Mouse (Mus musculus): Measurements from ENCODE around the gene Epb41l4b. TPM values are rescaled to one million over a fixed set of nuclear protein-coding genes. Genes with fewer than 3 reads are reported as not detected.

The Epb41l4b gene
- 2.0 TPM in 2 replicates for polyA plus RNA-seq (2014; fragmentation: Nextera tagmentation; extraction: Ambion mirVana)

- WGBS: 0% methylated on average over 54 of the region's 142 CpGs
Observed at GRCm38 (mm10) chr4:57143026-57143937, at the start of gene Epb41l4b. Gene Epb41l4b (minus strand): TSS chr4:57143437.

GRCm38 (mm10) chr4:57191543-57192283 lies 48.5 kb upstream of the Epb41l4b start:
- Histone ChIP-seq H3K36me3 (replicated peaks; ENCODE audit: control insufficient read depth, insufficient read depth, low read depth, low read length) (no peaks in the 10 kb centered on the region), H3K4me2 (ENCODE audit: low read depth, low read length) (no peak overlapping the region), H3K4me1 (ENCODE audit: control insufficient read depth, insufficient read depth, low read length) (no peaks in the 10 kb centered on the region), H3K27ac (replicated peaks; ENCODE audit: low read depth, low read length) (no peak overlapping the region), H3K27me3 (ENCODE audit: control insufficient read depth, insufficient read depth, low read length) (no peaks in the 10 kb centered on the region), H3K4me3 (ENCODE audit: low read depth, low read length) (no peak overlapping the region), H3K9ac (replicated peaks; ENCODE audit: low read length) (no peak overlapping the region), H3K9me3 (replicated peaks; ENCODE audit: control insufficient read depth, low read length) (no peaks in the 10 kb centered on the region)
- 76% methylated on average over 9 of the region's 9 CpGs for WGBS
- DNase-seq (ENCODE audit: low spot score) (no peak), ATAC-seq (replicated peaks; ENCODE audit: insufficient number of reproducible peaks, low FRiP score, low TSS enrichment, low read depth) (no peak)

More at GRCm38 (mm10) chr4:57143026-57143937, at the start of gene Epb41l4b:
- Histone ChIP-seq H3K4me1 (ENCODE audit: control insufficient read depth, insufficient read depth, low read length) (peaks cover 10% of the 10 kb centered on the region), H3K27ac (replicated peaks; ENCODE audit: low read depth, low read length) (no peak within 1 kb of the TSS), H3K27me3 (ENCODE audit: control insufficient read depth, insufficient read depth, low read length) (peaks cover 9% of the 10 kb centered on the region), H3K36me3 (replicated peaks; ENCODE audit: control insufficient read depth, insufficient read depth, low read depth, low read length) (no peaks in the 10 kb centered on the region), H3K9me3 (replicated peaks; ENCODE audit: control insufficient read depth, low read length) (no peaks in the 10 kb centered on the region), H3K9ac (replicated peaks; ENCODE audit: low read length) (peak within 1 kb of the TSS; percentile 75), H3K4me2 (ENCODE audit: low read depth, low read length) (peak within 1 kb of the TSS; percentile 94), H3K4me3 (ENCODE audit: low read depth, low read length) (peak within 1 kb of the TSS; percentile 70)
- ATAC-seq (replicated peaks; ENCODE audit: insufficient number of reproducible peaks, low FRiP score, low TSS enrichment, low read depth) (peak; percentile 85), DNase-seq (ENCODE audit: low spot score) (peak; percentile 87)

- H3K4me3 ChIP-seq (ENCODE audit: low read depth, low read length): no peak overlapping the region
- WGBS: 85% methylated on average over 2 of the region's 2 CpGs
- ATAC-seq (replicated peaks; ENCODE audit: insufficient number of reproducible peaks, low FRiP score, low TSS enrichment, low read depth) (no peak), DNase-seq (ENCODE audit: low spot score) (no peak)
- no peak overlapping the region for H3K4me2 ChIP-seq (ENCODE audit: low read depth, low read length)
- no peaks in the 10 kb centered on the region for H3K27me3 ChIP-seq (ENCODE audit: control insufficient read depth, insufficient read depth, low read length)
- peaks cover 2% of the 10 kb centered on the region; the same call in 1 of the 2 replicates for H3K4me1 ChIP-seq (ENCODE audit: control insufficient read depth, insufficient read depth, low read length)
- no peaks in the 10 kb centered on the region for H3K36me3 ChIP-seq (replicated peaks; ENCODE audit: control insufficient read depth, insufficient read depth, low read depth, low read length)
- no peaks in the 10 kb centered on the region for H3K9me3 ChIP-seq (replicated peaks; ENCODE audit: control insufficient read depth, low read length)
- no peak overlapping the region for H3K27ac ChIP-seq (replicated peaks; ENCODE audit: low read depth, low read length)
- no peak overlapping the region for H3K9ac ChIP-seq (replicated peaks; ENCODE audit: low read length)
Observed at GRCm38 (mm10) chr4:57189881-57190280, 46.6 kb upstream of the Epb41l4b start.

GRCm38 (mm10) chr4:57186035-57186434 lies 42.8 kb upstream of the Epb41l4b start:
- no peak overlapping the region for H3K9ac ChIP-seq (replicated peaks; ENCODE audit: low read length)
- H3K36me3 ChIP-seq (replicated peaks; ENCODE audit: control insufficient read depth, insufficient read depth, low read depth, low read length): no peaks in the 10 kb centered on the region
- no peak for ATAC-seq (replicated peaks; ENCODE audit: insufficient number of reproducible peaks, low FRiP score, low TSS enrichment, low read depth)
- H3K9me3 ChIP-seq (replicated peaks; ENCODE audit: control insufficient read depth, low read length): no peaks in the 10 kb centered on the region
- peak; percentile 53 for DNase-seq (ENCODE audit: low spot score)
- WGBS: 15% methylated on average over 6 of the region's 6 CpGs
- peaks cover 2% of the 10 kb centered on the region; the same call in 1 of the 2 replicates for H3K4me1 ChIP-seq (ENCODE audit: control insufficient read depth, insufficient read depth, low read length)
- H3K4me2 ChIP-seq (ENCODE audit: low read depth, low read length): no peak overlapping the region
- no peaks in the 10 kb centered on the region for H3K27me3 ChIP-seq (ENCODE audit: control insufficient read depth, insufficient read depth, low read length)
- H3K27ac ChIP-seq (replicated peaks; ENCODE audit: low read depth, low read length): no peak overlapping the region
- no peak overlapping the region for H3K4me3 ChIP-seq (ENCODE audit: low read depth, low read length)

- Histone ChIP-seq H3K27ac (replicated peaks; ENCODE audit: low read depth, low read length) (no peak overlapping the region), H3K36me3 (replicated peaks; ENCODE audit: control insufficient read depth, insufficient read depth, low read depth, low read length) (no peaks in the 10 kb centered on the region), H3K4me1 (ENCODE audit: control insufficient read depth, insufficient read depth, low read length) (peaks cover 2% of the 10 kb centered on the region; the same call in 1 of the 2 replicates), H3K4me3 (ENCODE audit: low read depth, low read length) (no peak overlapping the region), H3K27me3 (ENCODE audit: control insufficient read depth, insufficient read depth, low read length) (no peaks in the 10 kb centered on the region), H3K9ac (replicated peaks; ENCODE audit: low read length) (no peak overlapping the region), H3K9me3 (replicated peaks; ENCODE audit: control insufficient read depth, low read length) (no peaks in the 10 kb centered on the region), H3K4me2 (ENCODE audit: low read depth, low read length) (no peak overlapping the region)
- no peak for ATAC-seq (replicated peaks; ENCODE audit: insufficient number of reproducible peaks, low FRiP score, low TSS enrichment, low read depth)
- WGBS: 79% methylated on average over 8 of the region's 8 CpGs
- no peak for DNase-seq (ENCODE audit: low spot score)
Observed at GRCm38 (mm10) chr4:57185462-57185861, 42.2 kb upstream of the Epb41l4b start.

- no peaks in the 10 kb centered on the region for H3K36me3 ChIP-seq (replicated peaks; ENCODE audit: control insufficient read depth, insufficient read depth, low read depth, low read length)
- no peak overlapping the region for H3K9ac ChIP-seq (replicated peaks; ENCODE audit: low read length)
- no peak overlapping the region for H3K27ac ChIP-seq (replicated peaks; ENCODE audit: low read depth, low read length)
- H3K9me3 ChIP-seq (replicated peaks; ENCODE audit: control insufficient read depth, low read length): no peaks in the 10 kb centered on the region
- H3K27me3 ChIP-seq (ENCODE audit: control insufficient read depth, insufficient read depth, low read length): no peaks in the 10 kb centered on the region
- DNase-seq (ENCODE audit: low spot score) (no peak), ATAC-seq (replicated peaks; ENCODE audit: insufficient number of reproducible peaks, low FRiP score, low TSS enrichment, low read depth) (no peak)
- 79% methylated on average over 4 of the region's 4 CpGs for WGBS
- no peak overlapping the region for H3K4me2 ChIP-seq (ENCODE audit: low read depth, low read length)
- no peak overlapping the region for H3K4me3 ChIP-seq (ENCODE audit: low read depth, low read length)
- H3K4me1 ChIP-seq (ENCODE audit: control insufficient read depth, insufficient read depth, low read length): peaks cover 2% of the 10 kb centered on the region; the same call in 1 of the 2 replicates
Observed at GRCm38 (mm10) chr4:57183493-57183892, 40.3 kb upstream of the Epb41l4b start.

GRCm38 (mm10) chr4:57181538-57181937 lies 38.3 kb upstream of the Epb41l4b start:
- no peaks in the 10 kb centered on the region for H3K27me3 ChIP-seq (ENCODE audit: control insufficient read depth, insufficient read depth, low read length)
- no peak for DNase-seq (ENCODE audit: low spot score)
- peaks cover 2% of the 10 kb centered on the region; the same call in 1 of the 2 replicates for H3K4me1 ChIP-seq (ENCODE audit: control insufficient read depth, insufficient read depth, low read length)
- H3K4me3 ChIP-seq (ENCODE audit: low read depth, low read length): no peak overlapping the region
- WGBS: 56% methylated on average over 1 of the region's 1 CpGs
- H3K9me3 ChIP-seq (replicated peaks; ENCODE audit: control insufficient read depth, low read length): no peaks in the 10 kb centered on the region
- H3K27ac ChIP-seq (replicated peaks; ENCODE audit: low read depth, low read length): no peak overlapping the region
- no peak for ATAC-seq (replicated peaks; ENCODE audit: insufficient number of reproducible peaks, low FRiP score, low TSS enrichment, low read depth)
- H3K9ac ChIP-seq (replicated peaks; ENCODE audit: low read length): no peak overlapping the region
- no peak overlapping the region for H3K4me2 ChIP-seq (ENCODE audit: low read depth, low read length)
- H3K36me3 ChIP-seq (replicated peaks; ENCODE audit: control insufficient read depth, insufficient read depth, low read depth, low read length): no peaks in the 10 kb centered on the region

Data from embryonic facial prominence, embryonic 11.5 days (tissue).